Mouse (Mus musculus): ENCODE measurements around the gene Rnf41. TPM values are rescaled to one million over a fixed set of nuclear protein-coding genes. Genes with fewer than 3 reads are reported as not detected.

Rnf41 gene
- polyA plus RNA-seq, 1 experiment: 17.0 TPM

GRCm38 (mm10) chr10:128414848-128415247 is 3.4 kb downstream of the Rnf41 start:
- peaks cover 66% of the 10 kb centered on the region for H3K36me3 ChIP-seq (replicated peaks; ENCODE audit: low read length)

GRCm38 (mm10) chr10:128422426-128422825 is 11.0 kb downstream of the Rnf41 start:
- Histone ChIP-seq H3K4me3 (replicated peaks) (no peak overlapping the region), H3K36me3 (replicated peaks; ENCODE audit: low read length) (peaks cover 89% of the 10 kb centered on the region), H3K9me3 (no peaks in the 10 kb centered on the region), H3K27me3 (replicated peaks) (no peaks in the 10 kb centered on the region), H3K4me1 (peaks cover 28% of the 10 kb centered on the region)
- TF ChIP-seq FLI1 (IDR thresholded peaks at IDR 0.05; ENCODE audit: low read length) (no peak), GATA1 (IDR thresholded peaks at IDR 0.05; ENCODE audit: borderline replicate concordance, low read length) (no peak)

More at GRCm38 (mm10) chr10:128414848-128415247, 3.4 kb downstream of the Rnf41 start:
- TF ChIP-seq GATA1 (IDR thresholded peaks at IDR 0.05; ENCODE audit: borderline replicate concordance, low read length): no peak
- TF ChIP-seq FLI1 (IDR thresholded peaks at IDR 0.05; ENCODE audit: low read length): no peak
- Histone ChIP-seq H3K4me1 (peaks cover 44% of the 10 kb centered on the region), H3K4me3 (replicated peaks) (no peak overlapping the region), H3K27me3 (replicated peaks) (no peaks in the 10 kb centered on the region), H3K9me3 (no peaks in the 10 kb centered on the region)

- Histone ChIP-seq H3K36me3 (replicated peaks; ENCODE audit: low read length) (peaks cover 87% of the 10 kb centered on the region), H3K27me3 (replicated peaks) (no peaks in the 10 kb centered on the region), H3K9me3 (no peaks in the 10 kb centered on the region), H3K4me1 (peaks cover 28% of the 10 kb centered on the region), H3K4me3 (replicated peaks) (peak overlapping the region; percentile 73)
- TF ChIP-seq FLI1 (IDR thresholded peaks at IDR 0.05; ENCODE audit: low read length) (no peak), GATA1 (IDR thresholded peaks at IDR 0.05; ENCODE audit: borderline replicate concordance, low read length) (no peak)
Measured at GRCm38 (mm10) chr10:128424604-128425003, 13.1 kb downstream of the Rnf41 start.

- H3K9me3 ChIP-seq: no peaks in the 10 kb centered on the region
- H3K4me3 ChIP-seq (replicated peaks): no peak overlapping the region
- H3K27me3 ChIP-seq (replicated peaks): no peaks in the 10 kb centered on the region
- no peak for TF ChIP-seq FLI1 (IDR thresholded peaks at IDR 0.05; ENCODE audit: low read length)
- TF ChIP-seq GATA1 (IDR thresholded peaks at IDR 0.05; ENCODE audit: borderline replicate concordance, low read length): no peak
- peaks cover 87% of the 10 kb centered on the region for H3K36me3 ChIP-seq (replicated peaks; ENCODE audit: low read length)
- H3K4me1 ChIP-seq: peaks cover 28% of the 10 kb centered on the region
Measured at GRCm38 (mm10) chr10:128425260-128425659, 13.8 kb downstream of the Rnf41 start.

- Histone ChIP-seq H3K36me3 (replicated peaks; ENCODE audit: low read length) (peaks cover 81% of the 10 kb centered on the region), H3K4me1 (peaks cover 26% of the 10 kb centered on the region), H3K27me3 (replicated peaks) (no peaks in the 10 kb centered on the region), H3K9me3 (no peaks in the 10 kb centered on the region), H3K4me3 (replicated peaks) (no peak overlapping the region)
- TF ChIP-seq FLI1 (IDR thresholded peaks at IDR 0.05; ENCODE audit: low read length): no peak
- no peak for TF ChIP-seq GATA1 (IDR thresholded peaks at IDR 0.05; ENCODE audit: borderline replicate concordance, low read length)
Measured at GRCm38 (mm10) chr10:128429052-128429451, 17.6 kb downstream of the Rnf41 start.

GRCm38 (mm10) chr10:128429454-128429853 is 18.0 kb downstream of the Rnf41 start:
- Histone ChIP-seq H3K9me3 (no peaks in the 10 kb centered on the region), H3K36me3 (replicated peaks; ENCODE audit: low read length) (peaks cover 84% of the 10 kb centered on the region), H3K27me3 (replicated peaks) (no peaks in the 10 kb centered on the region), H3K4me1 (peaks cover 23% of the 10 kb centered on the region), H3K4me3 (replicated peaks) (no peak overlapping the region)
- TF ChIP-seq GATA1 (IDR thresholded peaks at IDR 0.05; ENCODE audit: borderline replicate concordance, low read length): no peak
- TF ChIP-seq FLI1 (IDR thresholded peaks at IDR 0.05; ENCODE audit: low read length): no peak

GRCm38 (mm10) chr10:128433417-128433816 is 22.0 kb downstream of the Rnf41 start:
- H3K36me3 ChIP-seq (replicated peaks; ENCODE audit: low read length): peaks cover 91% of the 10 kb centered on the region

GRCm38 (mm10) chr10:128434681-128435080 is 23.2 kb downstream of the Rnf41 start:
- Histone ChIP-seq H3K9me3 (no peaks in the 10 kb centered on the region), H3K4me3 (replicated peaks) (no peak overlapping the region)

More at GRCm38 (mm10) chr10:128433417-128433816, 22.0 kb downstream of the Rnf41 start:
- H3K27me3 ChIP-seq (replicated peaks): no peaks in the 10 kb centered on the region
- H3K4me3 ChIP-seq (replicated peaks): no peak overlapping the region
- TF ChIP-seq GATA1 (IDR thresholded peaks at IDR 0.05; ENCODE audit: borderline replicate concordance, low read length) (no peak), FLI1 (IDR thresholded peaks at IDR 0.05; ENCODE audit: low read length) (no peak)
- no peaks in the 10 kb centered on the region for H3K9me3 ChIP-seq
- peaks cover 21% of the 10 kb centered on the region for H3K4me1 ChIP-seq

GRCm38 (mm10) chr10:128435186-128435823 is 23.8 kb downstream of the Rnf41 start:
- peaks cover 91% of the 10 kb centered on the region for H3K36me3 ChIP-seq (replicated peaks; ENCODE audit: low read length)
- H3K9me3 ChIP-seq: no peaks in the 10 kb centered on the region
- no peaks in the 10 kb centered on the region for H3K27me3 ChIP-seq (replicated peaks)
- TF ChIP-seq GATA1 (IDR thresholded peaks at IDR 0.05; ENCODE audit: borderline replicate concordance, low read length) (no peak), FLI1 (IDR thresholded peaks at IDR 0.05; ENCODE audit: low read length) (no peak)
- peaks cover 40% of the 10 kb centered on the region for H3K4me1 ChIP-seq
- no peak overlapping the region for H3K4me3 ChIP-seq (replicated peaks)

More at GRCm38 (mm10) chr10:128434681-128435080, 23.2 kb downstream of the Rnf41 start:
- peaks cover 91% of the 10 kb centered on the region for H3K36me3 ChIP-seq (replicated peaks; ENCODE audit: low read length)
- TF ChIP-seq FLI1 (IDR thresholded peaks at IDR 0.05; ENCODE audit: low read length) (no peak), GATA1 (IDR thresholded peaks at IDR 0.05; ENCODE audit: borderline replicate concordance, low read length) (no peak)
- H3K27me3 ChIP-seq (replicated peaks): no peaks in the 10 kb centered on the region
- H3K4me1 ChIP-seq: peaks cover 34% of the 10 kb centered on the region

- TF ChIP-seq FLI1 (IDR thresholded peaks at IDR 0.05; ENCODE audit: low read length) (no peak), GATA1 (IDR thresholded peaks at IDR 0.05; ENCODE audit: borderline replicate concordance, low read length) (no peak)
- H3K4me1 ChIP-seq: peaks cover 44% of the 10 kb centered on the region
- no peak overlapping the region for H3K4me3 ChIP-seq (replicated peaks)
- H3K27me3 ChIP-seq (replicated peaks): no peaks in the 10 kb centered on the region
- peaks cover 91% of the 10 kb centered on the region for H3K36me3 ChIP-seq (replicated peaks; ENCODE audit: low read length)
- no peaks in the 10 kb centered on the region for H3K9me3 ChIP-seq
Measured at GRCm38 (mm10) chr10:128435873-128436272, 24.4 kb downstream of the Rnf41 start.
